Mouse (Mus musculus) neural tube, embryonic 15.5 days (tissue): Measurements from ENCODE around the gene Aff1. TPM values are rescaled to one million over a fixed set of nuclear protein-coding genes. Genes with fewer than 3 reads are reported as not detected.

Experiments used
- ATAC-seq: fragments of 200-750 bp; cut with Nextera tagmentation; 2 replicates; pipeline ENCODE4 v1.8.0; 2017; ENCODE audit warnings: mild to moderate bottlenecking, moderate TSS enrichment, moderate library complexity; ENCODE audit not compliant: low FRiP score
- H3K27ac ChIP-seq: fragments of 300-500 bp; sonication (generic); replicated peaks from 2 replicates; pipeline ENCODE4 v1.5.1; 2015; ENCODE audit warnings: mild to moderate bottlenecking, inconsistent platforms
- H3K27me3 ChIP-seq: fragments of 300-500 bp; sonication (generic); replicated peaks from 2 replicates; pipeline ENCODE4 v1.6.1; 2015; ENCODE audit warnings: inconsistent platforms
- H3K36me3 ChIP-seq: fragments of 300-500 bp; sonication (generic); 2 replicates; pipeline ENCODE4 v1.6.1; 2015; ENCODE audit warnings: inconsistent platforms
- H3K4me1 ChIP-seq: fragments of 300-500 bp; sonication (generic); 2 replicates; pipeline ENCODE4 v1.6.1; 2015; ENCODE audit warnings: inconsistent platforms
- H3K4me2 ChIP-seq: fragments of 300-500 bp; sonication (generic); 2 replicates; pipeline ENCODE4 v1.6.1; 2015; ENCODE audit warnings: inconsistent platforms, mild to moderate bottlenecking, moderate library complexity
- H3K4me3 ChIP-seq: fragments of 300-500 bp; sonication (generic); replicated peaks from 2 replicates; pipeline ENCODE4 v1.5.1; 2015; ENCODE audit warnings: mild to moderate bottlenecking, inconsistent platforms
- H3K9ac ChIP-seq: fragments of 300-500 bp; sonication (generic); replicated peaks from 2 replicates; pipeline ENCODE4 v1.6.1; 2015; ENCODE audit warnings: mild to moderate bottlenecking, inconsistent platforms
- H3K9me3 ChIP-seq: fragments of 300-500 bp; sonication (generic); replicated peaks from 2 replicates; pipeline ENCODE4 v1.6.1; 2016; ENCODE audit warnings: inconsistent platforms
- WGBS: fragments of 180-500 bp; shearing (Covaris S2); methylation state at CpG from one replicate; pipeline ENCODE4 v1.1.7; 2015; ENCODE audit warnings: mixed read lengths; 5-methylcytosine and 5-hydroxymethylcytosine counted together
- polyA plus RNA-seq: library from polyadenylated mRNA; unstranded; fragments of >200 nt; fragmentation: Nextera tagmentation; extraction: Ambion mirVana; gene quantifications from 2 replicates; pipeline ENCODE4 v1.2.1, GENCODE M21; 2015

The Aff1 gene
- polyA plus RNA-seq, 1 experiment from 2014 or later = 1.7 TPM

DNA sequence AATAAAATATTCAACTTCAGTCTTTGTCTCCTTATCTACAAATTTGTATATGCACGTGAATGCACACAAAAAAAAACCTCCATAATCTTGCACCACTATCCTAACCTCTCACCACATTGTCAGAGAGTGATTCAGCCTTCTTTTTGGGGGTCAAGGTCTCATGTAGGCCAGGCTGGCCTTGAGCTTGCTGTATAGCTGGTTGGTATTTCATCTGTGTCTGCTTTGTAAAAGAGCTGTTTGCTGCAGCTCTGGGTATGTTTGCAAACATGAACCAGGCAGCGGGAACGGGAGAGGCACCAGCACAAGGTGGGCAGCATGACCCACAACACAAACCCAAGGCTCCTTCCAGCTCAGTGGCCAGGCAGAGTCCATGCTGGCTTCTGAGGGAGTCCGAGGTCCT lies 18.6 kb upstream of the Aff1 start:
- Histone ChIP-seq H3K27me3 (no peaks in the 10 kb centered on the region; the same call in 1 of the 2 replicates), H3K4me3 (no peak overlapping the region), H3K4me1 (no peaks in the 10 kb centered on the region), H3K4me2 (no peak overlapping the region), H3K36me3 (no peaks in the 10 kb centered on the region), H3K9me3 (no peaks in the 10 kb centered on the region), H3K27ac (no peak overlapping the region), H3K9ac (no peak overlapping the region)
- 89% methylated on average over 4 of the region's 4 CpGs for WGBS
- ATAC-seq = no peak

- H3K27ac ChIP-seq = no peak overlapping the region
- H3K36me3 ChIP-seq = no peaks in the 10 kb centered on the region
- no peaks in the 10 kb centered on the region; the same call in 1 of the 2 replicates for H3K27me3 ChIP-seq
- ATAC-seq = no peak
- no peaks in the 10 kb centered on the region for H3K9me3 ChIP-seq
- H3K4me3 ChIP-seq = no peak overlapping the region
- no peak overlapping the region for H3K4me2 ChIP-seq
- no peaks in the 10 kb centered on the region for H3K4me1 ChIP-seq
- WGBS = 46% methylated on average over 6 of the region's 6 CpGs
- no peak overlapping the region for H3K9ac ChIP-seq
Measured at GRCm38 (mm10) chr5:103674482-103674881, 17.7 kb upstream of the Aff1 start.

DNA sequence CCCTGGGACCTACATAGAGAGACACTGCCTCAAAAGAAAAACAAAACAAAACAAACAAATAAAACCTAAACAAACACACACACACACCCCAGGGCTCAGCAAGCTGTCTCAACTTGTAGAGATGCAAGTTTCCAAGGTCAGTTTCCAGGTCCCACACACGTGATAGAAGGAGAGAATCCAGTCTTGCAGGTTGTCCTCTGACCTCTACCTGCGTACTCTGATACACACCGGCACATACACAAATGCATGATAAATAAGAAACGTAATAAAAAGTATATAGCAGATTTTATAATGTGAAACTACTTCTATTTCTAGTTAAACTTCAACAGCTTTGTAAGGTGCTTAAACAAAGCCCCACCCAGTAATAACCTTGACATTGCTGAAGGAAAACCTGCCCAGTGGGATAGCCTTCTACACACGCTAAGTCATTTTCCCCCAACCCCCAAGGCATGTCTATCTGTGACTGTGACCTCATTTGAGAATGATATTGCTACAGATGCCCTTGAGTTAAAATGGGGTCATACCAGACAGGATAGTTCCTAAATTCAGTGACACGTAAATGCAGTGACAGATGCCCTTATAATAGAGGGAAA lies 15.8 kb upstream of the Aff1 start:
- no peaks in the 10 kb centered on the region for H3K36me3 ChIP-seq
- no peaks in the 10 kb centered on the region for H3K9me3 ChIP-seq
- no peaks in the 10 kb centered on the region; the same call in 1 of the 2 replicates for H3K27me3 ChIP-seq
- no peaks in the 10 kb centered on the region for H3K4me1 ChIP-seq
- H3K9ac ChIP-seq = no peak overlapping the region
- no peak overlapping the region for H3K4me3 ChIP-seq
- ATAC-seq = no peak
- 82% methylated on average over 6 of the region's 6 CpGs for WGBS
- H3K27ac ChIP-seq = no peak overlapping the region
- no peak overlapping the region for H3K4me2 ChIP-seq

DNA sequence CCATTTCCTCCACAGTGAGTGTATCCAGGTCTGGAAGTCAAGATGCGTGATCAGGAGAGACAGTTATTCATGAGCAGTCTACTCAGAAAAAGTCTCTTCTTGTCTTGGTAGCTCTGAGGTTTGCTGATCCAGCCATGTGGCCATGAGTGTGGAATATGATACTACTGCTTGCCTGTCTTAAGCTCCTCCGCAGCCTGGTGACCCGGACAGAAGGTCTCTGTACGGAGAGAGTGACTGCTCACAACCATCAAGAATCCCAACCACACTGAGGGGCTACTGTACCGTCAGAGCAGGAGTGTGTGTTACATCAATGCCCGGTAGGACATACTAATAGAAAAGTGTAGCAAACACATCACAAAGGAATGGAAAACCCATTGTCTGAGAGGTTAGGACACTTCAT lies 14.3 kb upstream of the Aff1 start:
- ATAC-seq = no peak
- Histone ChIP-seq H3K4me1 (no peaks in the 10 kb centered on the region), H3K9ac (no peak overlapping the region), H3K27ac (no peak overlapping the region), H3K9me3 (no peaks in the 10 kb centered on the region), H3K4me2 (no peak overlapping the region), H3K36me3 (no peaks in the 10 kb centered on the region), H3K4me3 (no peak overlapping the region), H3K27me3 (no peaks in the 10 kb centered on the region; the same call in 1 of the 2 replicates)
- whole genome bisulfite sequencing = 89% methylated on average over 6 of the region's 6 CpGs

GRCm38 (mm10) chr5:103678974-103679373 lies 13.2 kb upstream of the Aff1 start:
- Histone ChIP-seq H3K4me1 (no peaks in the 10 kb centered on the region), H3K4me2 (no peak overlapping the region), H3K27ac (no peak overlapping the region), H3K27me3 (no peaks in the 10 kb centered on the region; the same call in 1 of the 2 replicates), H3K36me3 (no peaks in the 10 kb centered on the region), H3K9me3 (no peaks in the 10 kb centered on the region), H3K4me3 (no peak overlapping the region), H3K9ac (no peak overlapping the region)
- WGBS = 92% methylated on average over 5 of the region's 5 CpGs
- ATAC-seq = no peak

DNA sequence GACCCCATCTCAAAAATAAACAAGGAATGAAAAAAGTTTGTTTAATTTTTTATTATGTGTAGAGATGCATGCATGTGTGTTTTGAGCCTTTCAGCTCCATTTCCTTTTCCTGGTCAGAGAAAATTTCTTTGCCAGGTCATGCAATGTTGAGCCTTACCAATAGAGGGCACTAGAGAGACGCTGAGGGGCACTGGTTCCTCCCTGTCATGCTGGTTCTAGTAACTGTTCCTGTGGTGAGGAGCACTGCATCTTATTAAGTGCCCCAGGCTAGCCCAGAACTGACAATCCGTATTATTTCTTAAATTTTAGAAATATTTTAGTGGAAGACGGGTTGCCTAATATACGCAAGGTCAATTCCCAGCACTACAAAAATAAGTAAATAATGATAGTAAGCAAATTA lies 11.8 kb upstream of the Aff1 start:
- 39% methylated on average over 4 of the region's 4 CpGs for WGBS
- H3K27me3 ChIP-seq = no peaks in the 10 kb centered on the region; the same call in 1 of the 2 replicates
- H3K36me3 ChIP-seq = no peaks in the 10 kb centered on the region
- H3K9ac ChIP-seq = no peak overlapping the region
- no peak overlapping the region for H3K4me3 ChIP-seq
- H3K9me3 ChIP-seq = no peaks in the 10 kb centered on the region
- no peaks in the 10 kb centered on the region for H3K4me1 ChIP-seq
- no peak overlapping the region for H3K4me2 ChIP-seq
- no peak for ATAC-seq
- no peak overlapping the region for H3K27ac ChIP-seq

- Histone ChIP-seq H3K9me3 (no peaks in the 10 kb centered on the region), H3K36me3 (no peaks in the 10 kb centered on the region), H3K4me3 (no peak overlapping the region), H3K27ac (no peak overlapping the region), H3K27me3 (no peaks in the 10 kb centered on the region; the same call in 1 of the 2 replicates), H3K4me1 (no peaks in the 10 kb centered on the region), H3K9ac (no peak overlapping the region), H3K4me2 (no peak overlapping the region)
- ATAC-seq = no peak
- WGBS = 78% methylated on average over 3 of the region's 3 CpGs
Measured at GRCm38 (mm10) chr5:103681824-103682223, 10.3 kb upstream of the Aff1 start.

DNA sequence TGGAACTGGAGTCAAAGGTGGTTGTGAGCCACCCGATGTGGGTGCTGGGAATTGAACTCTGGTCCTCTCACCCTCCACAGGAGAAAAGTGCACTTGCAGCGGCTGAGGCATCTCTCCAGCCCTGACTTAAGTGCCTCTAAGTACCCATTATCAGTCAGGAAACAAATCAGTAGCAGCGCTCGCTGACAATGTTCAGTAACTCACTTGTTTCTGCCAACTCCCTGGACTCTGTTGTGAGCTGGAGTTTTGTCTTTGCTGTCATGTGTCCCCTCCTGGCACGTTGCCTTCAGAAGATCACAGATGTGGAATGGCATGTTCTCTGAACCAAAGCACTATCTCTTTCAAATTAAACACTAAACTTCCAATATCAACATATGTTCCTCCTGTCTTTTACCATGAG lies 2.5 kb upstream of the Aff1 start:
- Histone ChIP-seq H3K4me3 (no peak overlapping the region), H3K36me3 (no peaks in the 10 kb centered on the region), H3K27me3 (peaks cover 33% of the 10 kb centered on the region), H3K27ac (no peak overlapping the region), H3K9ac (no peak overlapping the region), H3K4me1 (peaks cover 22% of the 10 kb centered on the region), H3K9me3 (no peaks in the 10 kb centered on the region), H3K4me2 (no peak overlapping the region)
- WGBS = 75% methylated on average over 5 of the region's 5 CpGs
- no peak for ATAC-seq

- Histone ChIP-seq H3K4me1 (peaks cover 22% of the 10 kb centered on the region), H3K9me3 (no peaks in the 10 kb centered on the region), H3K36me3 (no peaks in the 10 kb centered on the region), H3K9ac (no peak overlapping the region), H3K4me3 (no peak overlapping the region), H3K27me3 (peaks cover 35% of the 10 kb centered on the region), H3K4me2 (no peak overlapping the region), H3K27ac (no peak overlapping the region)
- 96% methylated on average over 8 of the region's 8 CpGs for WGBS
- ATAC-seq = no peak
Measured at GRCm38 (mm10) chr5:103690190-103690589, 2.0 kb upstream of the Aff1 start.

GRCm38 (mm10) chr5:103691171-103691570 lies 1.0 kb upstream of the Aff1 start:
- ATAC-seq = no peak
- peaks cover 22% of the 10 kb centered on the region for H3K4me1 ChIP-seq
- no peaks in the 10 kb centered on the region for H3K36me3 ChIP-seq
- H3K4me3 ChIP-seq = no peak overlapping the region
- H3K4me2 ChIP-seq = no peak overlapping the region
- H3K27me3 ChIP-seq = peaks cover 35% of the 10 kb centered on the region
- H3K27ac ChIP-seq = no peak overlapping the region
- no peak overlapping the region for H3K9ac ChIP-seq
- no peaks in the 10 kb centered on the region for H3K9me3 ChIP-seq

DNA sequence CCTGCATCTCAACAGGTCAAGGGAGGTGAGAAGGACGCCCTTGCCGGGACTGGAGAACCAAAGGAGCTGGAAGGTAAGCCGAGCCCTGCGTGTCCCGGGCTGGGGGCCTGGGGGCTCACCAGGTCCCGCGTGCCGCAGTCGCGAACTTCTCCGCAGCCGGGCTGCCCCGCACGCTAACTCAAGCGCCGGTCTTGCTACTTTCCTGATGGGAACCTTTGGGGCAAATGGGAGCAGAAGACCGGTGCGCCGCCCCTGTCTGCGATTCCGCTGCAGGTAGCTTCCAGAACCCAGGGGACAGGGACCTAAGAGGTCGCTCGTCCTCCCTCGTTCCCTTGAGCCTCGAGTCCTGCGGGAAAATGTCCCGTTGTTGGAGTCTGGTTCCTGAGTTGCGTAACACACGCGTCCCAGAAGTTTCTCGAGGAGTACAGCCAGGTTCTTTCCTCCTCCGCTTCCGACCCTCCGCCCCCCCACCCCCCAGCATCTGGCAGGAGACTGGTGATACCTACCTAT lies 412 bp downstream of the Aff1 start:
- Histone ChIP-seq H3K4me1 (peaks cover 22% of the 10 kb centered on the region), H3K36me3 (no peaks in the 10 kb centered on the region), H3K27ac (no peak overlapping the region), H3K9ac (peak overlapping the region; percentile 46), H3K27me3 (peaks cover 35% of the 10 kb centered on the region), H3K9me3 (no peaks in the 10 kb centered on the region), H3K4me3 (peak overlapping the region; percentile 58), H3K4me2 (peak overlapping the region; percentile 100)
- WGBS = 0% methylated on average over 34 of the region's 34 CpGs
- ATAC-seq = no peak; the same call in 1 of the 2 replicates

DNA sequence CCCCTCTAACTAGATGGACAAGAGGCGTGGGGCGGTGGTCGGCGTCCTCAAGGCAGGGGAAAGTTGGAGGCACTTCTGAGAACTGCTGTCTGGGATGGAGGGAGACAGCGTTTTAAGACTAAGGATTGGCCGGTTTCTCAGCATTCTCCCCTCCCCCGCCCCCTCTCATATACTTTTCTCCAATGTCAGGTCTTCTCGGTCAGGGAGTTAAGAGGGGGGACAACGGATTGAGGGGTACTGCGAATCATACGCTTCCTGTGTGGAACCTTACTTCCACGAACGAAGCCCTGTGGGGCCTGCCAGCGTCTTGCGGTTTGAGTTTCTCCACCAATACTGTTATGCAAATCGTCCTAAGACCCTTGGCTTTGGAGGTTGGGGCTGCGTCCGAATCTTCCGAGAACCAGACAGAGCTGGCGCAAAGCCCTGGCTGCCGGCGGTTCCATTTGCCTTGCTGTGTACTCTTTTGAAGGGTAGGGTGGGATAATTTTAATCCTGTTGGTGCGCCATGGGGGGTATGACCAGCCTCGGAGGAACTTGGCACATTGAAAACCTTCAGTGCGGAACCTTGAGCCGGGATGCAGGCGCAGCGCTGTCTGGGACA lies 967 bp downstream of the Aff1 start:
- no peaks in the 10 kb centered on the region for H3K36me3 ChIP-seq
- no peaks in the 10 kb centered on the region for H3K9me3 ChIP-seq
- under 1% methylated on average over 28 of the region's 28 CpGs for WGBS
- no peak overlapping the region for H3K27ac ChIP-seq
- ATAC-seq = no peak; the same call in 1 of the 2 replicates
- H3K4me2 ChIP-seq = peak overlapping the region; percentile 100
- H3K4me1 ChIP-seq = peaks cover 22% of the 10 kb centered on the region
- peaks cover 35% of the 10 kb centered on the region for H3K27me3 ChIP-seq
- H3K4me3 ChIP-seq = peak overlapping the region; percentile 58
- H3K9ac ChIP-seq = peak overlapping the region; percentile 20; the same call in 1 of the 2 replicates
